Mouse (Mus musculus): Measurements from ENCODE around the gene Slc29a4.

GRCm38 (mm10) chr5:142660656-142661434, 31.5 kb upstream of the Slc29a4 start:
- TF ChIP-seq CTCF (conservative IDR thresholded peaks at IDR 0.05; ENCODE audit: low read length), result no peak
- no peak for TF ChIP-seq POU5F1 (IDR thresholded peaks at IDR 0.05; ENCODE audit: borderline replicate concordance, low read length)
